Mouse (Mus musculus): ENCODE results near the gene Arsg. TPM values are rescaled to one million over a fixed set of nuclear protein-coding genes. Genes with fewer than 3 reads are reported as not detected.

Arsg gene
- polyA plus RNA-seq, 1 experiment from 2014 or later, result 9.9 TPM

GRCm38 (mm10) chr11:109578536-109578935 is 105.4 kb downstream of the Arsg start:
- peaks cover 29% of the 10 kb centered on the region; the same call in 1 of the 2 replicates for H3K36me3 ChIP-seq (ENCODE audit: insufficient read depth, low read length)
- DNase-seq (ENCODE audit: low spot score) (no peak), ATAC-seq (replicated peaks; ENCODE audit: low FRiP score, low read depth) (no peak)
- H3K4me2 ChIP-seq (ENCODE audit: low read length), result no peak overlapping the region
- H3K27ac ChIP-seq, result no peak overlapping the region
- TF ChIP-seq CTCF (IDR thresholded peaks at IDR 0.05; ENCODE audit: low read depth), result no peak
- no peaks in the 10 kb centered on the region for H3K4me1 ChIP-seq (replicated peaks; ENCODE audit: insufficient read depth, low read length)
- no peaks in the 10 kb centered on the region for H3K27me3 ChIP-seq (ENCODE audit: insufficient read depth, low read length)
- 71% methylated on average over 3 of the region's 3 CpGs for WGBS
- H3K9ac ChIP-seq (ENCODE audit: low read depth, low read length), result no peak overlapping the region
- no peaks in the 10 kb centered on the region for H3K9me3 ChIP-seq (replicated peaks; ENCODE audit: low read length)
- H3K4me3 ChIP-seq (replicated peaks; ENCODE audit: low read depth, low read length), result no peak overlapping the region

- DNase-seq (ENCODE audit: low spot score), result no peak
- 91% methylated on average over 9 of the region's 9 CpGs for WGBS
These were observed 106.8 kb downstream of the Arsg start for GRCm38 (mm10) chr11:109579999-109580398.

DNA sequence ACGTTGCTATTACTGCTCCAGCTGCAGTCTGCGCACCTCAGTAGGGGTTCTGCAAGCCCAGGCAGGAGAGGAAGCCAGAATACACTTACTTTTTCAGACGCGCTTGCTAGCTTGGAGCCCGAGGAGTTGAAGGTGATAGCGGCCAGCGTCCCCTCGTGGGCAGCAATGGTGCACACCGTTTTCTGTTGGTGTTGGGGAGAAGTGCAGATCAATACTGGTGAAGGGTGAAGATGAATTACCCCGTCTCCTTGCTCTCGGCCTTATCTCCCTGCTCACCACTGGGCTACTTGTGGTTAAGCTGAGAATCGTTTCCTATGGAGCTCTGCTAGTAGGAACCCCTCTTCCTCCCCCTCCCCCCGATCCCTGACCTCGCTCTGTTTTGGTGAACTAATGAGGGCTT is 110.8 kb downstream of the Arsg start:
- no peaks in the 10 kb centered on the region for H3K4me1 ChIP-seq (replicated peaks; ENCODE audit: insufficient read depth, low read length)
- peaks cover 23% of the 10 kb centered on the region for H3K36me3 ChIP-seq (ENCODE audit: insufficient read depth, low read length)
- H3K4me2 ChIP-seq (ENCODE audit: low read length), result no peak overlapping the region
- H3K27ac ChIP-seq, result no peak overlapping the region
- H3K4me3 ChIP-seq (replicated peaks; ENCODE audit: low read depth, low read length), result no peak overlapping the region
- H3K9ac ChIP-seq (ENCODE audit: low read depth, low read length), result no peak overlapping the region
- TF ChIP-seq CTCF (IDR thresholded peaks at IDR 0.05; ENCODE audit: low read depth), result no peak
- no peaks in the 10 kb centered on the region for H3K9me3 ChIP-seq (replicated peaks; ENCODE audit: low read length)
- no peak for DNase-seq (ENCODE audit: low spot score)
- WGBS, result 86% methylated on average over 14 of the region's 14 CpGs
- H3K27me3 ChIP-seq (ENCODE audit: insufficient read depth, low read length), result no peaks in the 10 kb centered on the region
- no peak for ATAC-seq (replicated peaks; ENCODE audit: low FRiP score, low read depth)

More at GRCm38 (mm10) chr11:109579999-109580398, 106.8 kb downstream of the Arsg start:
- Histone ChIP-seq H3K9me3 (replicated peaks; ENCODE audit: low read length) (no peaks in the 10 kb centered on the region), H3K4me3 (replicated peaks; ENCODE audit: low read depth, low read length) (no peak overlapping the region), H3K27me3 (ENCODE audit: insufficient read depth, low read length) (no peaks in the 10 kb centered on the region), H3K27ac (no peak overlapping the region), H3K4me1 (replicated peaks; ENCODE audit: insufficient read depth, low read length) (no peaks in the 10 kb centered on the region), H3K36me3 (ENCODE audit: insufficient read depth, low read length) (peaks cover 38% of the 10 kb centered on the region), H3K9ac (ENCODE audit: low read depth, low read length) (no peak overlapping the region), H3K4me2 (ENCODE audit: low read length) (no peak overlapping the region)
- no peak for TF ChIP-seq CTCF (IDR thresholded peaks at IDR 0.05; ENCODE audit: low read depth)
- no peak for ATAC-seq (replicated peaks; ENCODE audit: low FRiP score, low read depth)

DNA sequence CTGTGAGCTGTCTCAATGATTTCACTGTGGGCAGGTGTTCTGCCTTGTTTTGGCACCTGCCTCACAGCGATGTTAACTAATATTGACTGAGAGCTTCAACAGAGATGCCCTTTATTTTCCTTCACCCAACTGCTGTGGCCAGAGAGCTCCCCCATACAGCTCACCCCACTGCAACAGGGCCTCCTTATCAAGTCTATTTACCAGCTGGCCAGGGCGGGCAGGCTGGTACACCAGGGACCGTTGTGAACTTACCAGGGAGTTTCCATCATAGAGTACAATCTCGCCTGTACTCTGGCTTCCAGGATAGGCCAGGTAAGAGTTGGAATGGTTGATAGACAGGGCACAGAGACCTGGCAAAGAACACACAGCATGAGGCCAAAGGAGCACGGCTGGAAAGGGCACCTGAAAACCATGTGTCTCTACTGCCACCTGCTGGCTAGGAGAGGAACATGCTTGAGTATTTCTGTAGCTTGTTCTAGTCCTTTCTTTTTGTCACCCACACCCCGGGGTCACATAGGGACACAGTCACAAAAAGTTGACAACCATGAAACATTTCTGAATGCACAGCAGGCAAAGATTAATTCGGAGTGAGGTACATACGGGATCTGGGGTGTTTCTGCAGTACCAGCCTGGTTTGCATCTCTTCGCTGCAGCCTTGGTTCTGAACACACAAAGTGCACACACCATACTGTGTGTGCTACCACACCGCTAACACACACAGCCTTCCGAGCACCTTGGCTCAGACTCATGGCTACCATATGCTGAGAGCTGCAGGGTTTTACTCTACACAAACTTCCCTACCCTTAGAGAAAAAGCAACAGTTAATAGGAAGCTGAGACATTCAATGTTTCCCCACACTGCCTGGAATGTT is 111.9 kb downstream of the Arsg start:
- TF ChIP-seq CTCF (IDR thresholded peaks at IDR 0.05; ENCODE audit: low read depth), result peak; percentile 96
- no peak overlapping the region for H3K9ac ChIP-seq (ENCODE audit: low read depth, low read length)
- H3K4me1 ChIP-seq (replicated peaks; ENCODE audit: insufficient read depth, low read length), result no peaks in the 10 kb centered on the region
- H3K4me3 ChIP-seq (replicated peaks; ENCODE audit: low read depth, low read length), result no peak overlapping the region
- no peaks in the 10 kb centered on the region for H3K27me3 ChIP-seq (ENCODE audit: insufficient read depth, low read length)
- WGBS, result 52% methylated on average over 11 of the region's 11 CpGs
- peaks cover 17% of the 10 kb centered on the region for H3K36me3 ChIP-seq (ENCODE audit: insufficient read depth, low read length)
- no peak overlapping the region for H3K27ac ChIP-seq
- peak; percentile 87 for DNase-seq (ENCODE audit: low spot score)
- no peak overlapping the region for H3K4me2 ChIP-seq (ENCODE audit: low read length)
- no peaks in the 10 kb centered on the region for H3K9me3 ChIP-seq (replicated peaks; ENCODE audit: low read length)
- peak; percentile 55; the same call in 1 of the 2 replicates for ATAC-seq (replicated peaks; ENCODE audit: low FRiP score, low read depth)

- H3K36me3 ChIP-seq (ENCODE audit: insufficient read depth, low read length), result peaks cover 16% of the 10 kb centered on the region
- no peak for DNase-seq (ENCODE audit: low spot score)
- no peak for ATAC-seq (replicated peaks; ENCODE audit: low FRiP score, low read depth)
- TF ChIP-seq CTCF (IDR thresholded peaks at IDR 0.05; ENCODE audit: low read depth), result no peak
- 49% methylated on average over 2 of the region's 2 CpGs for WGBS
- no peak overlapping the region for H3K9ac ChIP-seq (ENCODE audit: low read depth, low read length)
- H3K4me2 ChIP-seq (ENCODE audit: low read length), result no peak overlapping the region
- H3K4me3 ChIP-seq (replicated peaks; ENCODE audit: low read depth, low read length), result no peak overlapping the region
- no peaks in the 10 kb centered on the region for H3K4me1 ChIP-seq (replicated peaks; ENCODE audit: insufficient read depth, low read length)
- no peaks in the 10 kb centered on the region for H3K27me3 ChIP-seq (ENCODE audit: insufficient read depth, low read length)
- H3K9me3 ChIP-seq (replicated peaks; ENCODE audit: low read length), result no peaks in the 10 kb centered on the region
- no peak overlapping the region for H3K27ac ChIP-seq
These were observed 113.2 kb downstream of the Arsg start for GRCm38 (mm10) chr11:109586424-109586823.

DNA sequence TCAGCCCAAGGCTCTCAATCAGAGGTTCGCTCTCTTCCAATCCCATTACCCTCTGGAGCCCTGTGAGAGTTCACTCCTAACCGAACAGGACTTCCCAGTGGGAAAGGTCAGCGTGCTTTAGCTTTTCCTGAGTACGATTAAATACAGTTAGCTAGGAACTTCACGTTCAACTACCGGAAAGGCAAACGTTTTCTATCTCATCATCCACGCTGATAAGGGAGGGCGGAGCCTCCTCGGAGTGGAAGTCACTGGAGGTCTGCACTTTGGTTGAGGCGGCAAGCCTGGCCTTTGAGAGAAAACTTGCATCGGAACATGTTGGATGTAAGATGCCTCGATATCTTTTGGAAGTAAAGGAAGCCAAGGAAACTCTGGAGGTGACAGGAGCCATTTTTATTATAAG is 113.8 kb downstream of the Arsg start:
- no peaks in the 10 kb centered on the region for H3K9me3 ChIP-seq (replicated peaks; ENCODE audit: low read length)

More for the DNA sequence above, 113.8 kb downstream of the Arsg start:
- Histone ChIP-seq H3K4me3 (replicated peaks; ENCODE audit: low read depth, low read length) (no peak overlapping the region), H3K4me1 (replicated peaks; ENCODE audit: insufficient read depth, low read length) (no peaks in the 10 kb centered on the region), H3K4me2 (ENCODE audit: low read length) (no peak overlapping the region), H3K9ac (ENCODE audit: low read depth, low read length) (no peak overlapping the region), H3K27ac (no peak overlapping the region), H3K36me3 (ENCODE audit: insufficient read depth, low read length) (peaks cover 16% of the 10 kb centered on the region), H3K27me3 (ENCODE audit: insufficient read depth, low read length) (no peaks in the 10 kb centered on the region)
- ATAC-seq (replicated peaks; ENCODE audit: low FRiP score, low read depth) (no peak), DNase-seq (ENCODE audit: low spot score) (no peak)
- WGBS, result 46% methylated on average over 13 of the region's 13 CpGs
- TF ChIP-seq CTCF (IDR thresholded peaks at IDR 0.05; ENCODE audit: low read depth), result no peak
